Mouse (Mus musculus): Measurements from ENCODE around the gene Prps1l3. TPM values are rescaled to one million over a fixed set of nuclear protein-coding genes. Genes with fewer than 3 reads are reported as not detected.
A peak's percentile ranks its signal among the peaks of the same experiment; 100 is the strongest.
"Not testable (repeated sequence)": the region's sequence is repeated elsewhere in the genome, so short reads cannot be mapped to it uniquely, and the experiment has no call there.

Gene Prps1l3
- total and polyA plus RNA-seq, 2 experiments from 2014 or later, result 15.1 to 23.3 TPM

- Histone ChIP-seq H3K36me3 (ENCODE audit: insufficient read depth, low read length) (no peaks in the 10 kb centered on the region), H3K27ac (0 out of 2 replicates have a peak overlapping the region, but pooled peaks have one; percentile 15), H3K4me2 (ENCODE audit: low read depth, low read length) (peak overlapping the region; percentile 90), H3K4me1 (ENCODE audit: insufficient read depth, low read length) (no peaks in the 10 kb centered on the region), H3K27me3 (ENCODE audit: insufficient read depth, low read length) (no peaks in the 10 kb centered on the region), H3K4me3 (ENCODE audit: low read length) (peak overlapping the region; percentile 42), H3K9me3 (ENCODE audit: low read length) (no peaks in the 10 kb centered on the region), H3K9ac (replicated peaks; ENCODE audit: low read length) (peak overlapping the region; percentile 44)
- 7% methylated on average over 30 of the region's 30 CpGs for WGBS
- no peak for TF ChIP-seq CTCF (IDR thresholded peaks at IDR 0.05; ENCODE audit: low read depth)
- ATAC-seq, result peak; percentile 84
- DNase-seq (ENCODE audit: low spot score), result peak; percentile 54
These were observed 18.6 kb upstream of the Prps1l3 start for GRCm38 (mm10) chr12:57211353-57212311.

- ATAC-seq; H3K4me1 ChIP-seq (ENCODE audit: insufficient read depth, low read length); H3K4me3 ChIP-seq (ENCODE audit: low read length); H3K27ac ChIP-seq; H3K27me3 ChIP-seq (ENCODE audit: insufficient read depth, low read length); H3K9ac ChIP-seq (replicated peaks; ENCODE audit: low read length); DNase-seq (ENCODE audit: low spot score); H3K36me3 ChIP-seq (ENCODE audit: insufficient read depth, low read length); H3K9me3 ChIP-seq (ENCODE audit: low read length): not testable (repeated sequence)
- 78% methylated on average over 5 of the region's 5 CpGs for WGBS
- peak overlapping the region; percentile 90; the same call in 1 of the 2 replicates for H3K4me2 ChIP-seq (ENCODE audit: low read depth, low read length)
These were observed 17.7 kb upstream of the Prps1l3 start for GRCm38 (mm10) chr12:57212463-57212862.

GRCm38 (mm10) chr12:57226411-57226810 is 3.8 kb upstream of the Prps1l3 start:
- no peaks in the 10 kb centered on the region for H3K9me3 ChIP-seq (ENCODE audit: low read length)
- no peaks in the 10 kb centered on the region for H3K36me3 ChIP-seq (ENCODE audit: insufficient read depth, low read length)
- DNase-seq (ENCODE audit: low spot score), result no peak
- no peak for ATAC-seq
- no peak overlapping the region for H3K27ac ChIP-seq
- H3K4me3 ChIP-seq (ENCODE audit: low read length), result no peak overlapping the region
- no peak overlapping the region for H3K4me2 ChIP-seq (ENCODE audit: low read depth, low read length)
- H3K9ac ChIP-seq (replicated peaks; ENCODE audit: low read length), result no peak overlapping the region
- no peaks in the 10 kb centered on the region for H3K27me3 ChIP-seq (ENCODE audit: insufficient read depth, low read length)
- H3K4me1 ChIP-seq (ENCODE audit: insufficient read depth, low read length), result no peaks in the 10 kb centered on the region
- 90% methylated on average over 9 of the region's 9 CpGs for WGBS
- no peak for TF ChIP-seq CTCF (IDR thresholded peaks at IDR 0.05; ENCODE audit: low read depth)

- Histone ChIP-seq H3K4me1 (ENCODE audit: insufficient read depth, low read length) (no peaks in the 10 kb centered on the region), H3K9ac (replicated peaks; ENCODE audit: low read length) (no peak overlapping the region), H3K36me3 (ENCODE audit: insufficient read depth, low read length) (no peaks in the 10 kb centered on the region), H3K27me3 (ENCODE audit: insufficient read depth, low read length) (no peaks in the 10 kb centered on the region), H3K4me2 (ENCODE audit: low read depth, low read length) (no peak overlapping the region), H3K27ac (no peak overlapping the region), H3K4me3 (ENCODE audit: low read length) (no peak overlapping the region), H3K9me3 (ENCODE audit: low read length) (no peaks in the 10 kb centered on the region)
- WGBS, result 85% methylated on average over 4 of the region's 8 CpGs
- no peak for TF ChIP-seq CTCF (IDR thresholded peaks at IDR 0.05; ENCODE audit: low read depth)
- DNase-seq (ENCODE audit: low spot score), result no peak
- no peak for ATAC-seq
These were observed 2.4 kb upstream of the Prps1l3 start for GRCm38 (mm10) chr12:57227776-57228175.

GRCm38 (mm10) chr12:57229703-57230102 is 509 bp upstream of the Prps1l3 start:
- H3K9ac ChIP-seq (replicated peaks; ENCODE audit: low read length), result peak overlapping the region; percentile 67; the same call in 1 of the 2 replicates
- DNase-seq (ENCODE audit: low spot score), result no peak
- peak overlapping the region; percentile 79; the same call in 1 of the 2 replicates for H3K27ac ChIP-seq
- no peaks in the 10 kb centered on the region for H3K4me1 ChIP-seq (ENCODE audit: insufficient read depth, low read length)
- no peak for ATAC-seq
- 34% methylated on average over 4 of the region's 4 CpGs for WGBS
- no peaks in the 10 kb centered on the region for H3K9me3 ChIP-seq (ENCODE audit: low read length)
- H3K27me3 ChIP-seq (ENCODE audit: insufficient read depth, low read length), result no peaks in the 10 kb centered on the region
- no peak for TF ChIP-seq CTCF (IDR thresholded peaks at IDR 0.05; ENCODE audit: low read depth)
- peak overlapping the region; percentile 81 for H3K4me3 ChIP-seq (ENCODE audit: low read length)
- no peaks in the 10 kb centered on the region for H3K36me3 ChIP-seq (ENCODE audit: insufficient read depth, low read length)
- peak overlapping the region; percentile 81 for H3K4me2 ChIP-seq (ENCODE audit: low read depth, low read length)

- TF ChIP-seq CTCF (IDR thresholded peaks at IDR 0.05; ENCODE audit: low read depth), result peak; percentile 31
- Histone ChIP-seq H3K4me2 (ENCODE audit: low read depth, low read length) (peak overlapping the region; percentile 81), H3K4me1 (ENCODE audit: insufficient read depth, low read length) (no peaks in the 10 kb centered on the region), H3K4me3 (ENCODE audit: low read length) (peak overlapping the region; percentile 81), H3K27ac (0 out of 2 replicates have a peak overlapping the region, but pooled peaks have one; percentile 79), H3K36me3 (ENCODE audit: insufficient read depth, low read length) (no peaks in the 10 kb centered on the region), H3K9me3 (ENCODE audit: low read length) (no peaks in the 10 kb centered on the region), H3K27me3 (ENCODE audit: insufficient read depth, low read length) (no peaks in the 10 kb centered on the region), H3K9ac (replicated peaks; ENCODE audit: low read length) (no peak overlapping the region; the same call in 1 of the 2 replicates)
- ATAC-seq (no peak), DNase-seq (ENCODE audit: low spot score) (peak; percentile 21)
- 74% methylated on average over 14 of the region's 14 CpGs for WGBS
These were observed 1.1 kb downstream of the Prps1l3 start for GRCm38 (mm10) chr12:57231085-57231875.
